Mouse (Mus musculus) adipose tissue, adult 10 weeks (tissue): Measurements from ENCODE around the gene Id2. TPM values are rescaled to one million over a fixed set of nuclear protein-coding genes. Genes with fewer than 3 reads are reported as not detected.

Source experiments
- polyA plus RNA-seq: library from polyadenylated mRNA; stranded (reverse); fragments of 350-450 nt; fragmentation: Illumina TruSeq; extraction: RNeasy Lipid Tissue Mini Kit (QIAGEN cat#74804); gene quantifications from one replicate; pipeline ENCODE4 v1.2.3, GENCODE M21; 2014; ENCODE audit warnings: low read depth, low replicate concordance

Gene Id2
- 44.2 TPM for polyA plus RNA-seq

GRCm38 (mm10) chr12:25097052-25097209, at the start of gene Id2:
TSS of gene Id2 (minus strand) at chr12:25097140.

Other genes starting within 250 kb of the Id2 start
- 39.8 TPM for gene Kidins220, start 122.2 kb downstream of the Id2 start, polyA plus RNA-seq